Mouse (Mus musculus) spleen, adult 10 weeks (tissue): ENCODE results near the gene Rpgrip1. TPM values are rescaled to one million over a fixed set of nuclear protein-coding genes. Genes with fewer than 3 reads are reported as not detected.

Experiments
- polyA plus RNA-seq: library from polyadenylated mRNA; stranded (reverse); fragments of 350-450 nt; fragmentation: Illumina TruSeq; extraction: RNeasy Lipid Tissue Mini Kit (QIAGEN cat#74804); gene quantifications from one replicate; pipeline ENCODE4 v1.2.3, GENCODE M21; 2015; ENCODE audit warnings: low replicate concordance; ENCODE audit not compliant: insufficient read depth

Gene Rpgrip1
- 44.6 TPM for polyA plus RNA-seq

GRCm38 (mm10) chr14:52110346-52110745 is at the start of gene Rpgrip1:
Gene Rpgrip1, plus strand, starts transcription at chr14:52110704.

DNA sequence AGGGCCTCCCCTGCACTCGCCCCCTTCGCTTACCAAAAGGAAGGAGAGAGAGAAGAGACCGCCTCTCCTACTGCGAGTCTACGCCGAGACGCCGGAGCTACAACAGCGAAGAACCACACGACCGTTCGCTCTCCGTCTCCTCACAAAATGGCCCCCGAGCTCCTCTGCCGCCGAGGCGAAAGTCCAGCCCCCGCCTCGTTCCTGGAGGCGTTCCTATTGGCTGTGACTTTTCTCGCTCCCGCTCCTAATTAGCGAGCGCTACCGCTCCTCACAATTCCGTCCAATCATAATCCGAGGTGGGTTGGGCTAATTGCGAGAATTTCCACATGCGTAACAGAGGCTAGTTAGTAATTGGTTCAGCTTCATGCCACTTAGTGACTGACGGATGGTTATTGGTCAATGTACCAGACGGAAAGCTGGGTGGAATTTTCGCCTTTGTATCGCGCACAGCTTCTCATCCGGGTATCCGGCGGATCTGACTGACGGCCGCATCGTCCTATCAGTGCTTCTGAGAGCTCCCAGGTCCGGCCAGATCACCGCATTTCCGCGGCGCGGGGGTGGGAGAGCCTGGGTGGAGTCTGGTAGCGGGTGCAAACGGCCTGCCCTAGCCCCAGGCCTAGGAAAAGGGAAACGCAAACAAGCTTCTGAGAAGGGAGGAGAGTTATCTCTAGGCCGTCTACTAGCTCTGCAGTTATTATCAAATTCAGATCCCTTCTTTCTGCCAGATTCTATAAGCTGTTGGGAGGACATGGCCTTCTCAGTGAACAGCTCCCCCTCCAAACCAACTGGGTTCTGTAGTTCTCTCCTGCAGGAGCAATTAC is 6.4 kb upstream of the Rpgrip1 start, which contains the start of gene Hnrnpc:
Gene Hnrnpc (minus strand): TSS at position 173 of the 821 bp plus-strand sequence.

DNA sequence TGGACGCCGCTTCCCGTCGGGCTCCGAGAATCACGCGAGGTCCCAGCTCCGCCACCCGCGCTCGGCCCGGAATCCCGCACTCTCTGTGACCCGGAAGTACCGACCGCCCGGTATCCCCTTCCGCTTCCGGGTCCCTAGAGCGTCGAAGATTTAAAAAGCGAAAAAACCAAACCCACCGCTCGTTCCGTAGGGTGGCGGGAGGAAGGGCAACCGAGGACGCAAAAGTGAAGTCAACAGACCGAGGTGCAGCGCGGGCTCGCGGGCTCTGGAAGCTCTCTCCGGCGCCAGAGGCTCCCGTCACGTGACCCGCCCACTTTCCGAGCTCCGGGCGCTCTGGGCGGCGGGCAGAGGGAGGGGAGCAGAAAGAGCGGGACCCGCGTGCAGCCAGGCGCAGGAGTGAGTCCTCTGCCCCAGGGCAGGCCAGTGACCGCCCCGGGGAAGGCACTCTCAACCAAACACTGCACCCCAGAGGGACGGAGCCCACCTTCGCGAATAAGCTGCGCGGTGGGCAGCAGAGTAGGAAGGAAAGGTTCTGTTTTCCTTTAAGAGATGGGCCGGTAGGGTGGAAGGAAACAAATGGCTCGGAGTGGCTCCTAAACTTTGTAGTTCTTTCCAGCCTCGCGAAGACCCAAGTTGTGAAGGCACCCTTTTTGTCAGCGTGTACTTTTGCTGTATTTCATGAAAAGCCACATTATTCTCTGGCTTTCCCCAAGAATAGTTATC is 86.8 kb downstream of the Rpgrip1 start, which contains the start of gene Supt16:
Gene Supt16 (minus strand): TSS at position 261 of the 723 bp plus-strand sequence.

Other genes starting within 250 kb of the Rpgrip1 start
- gene Mettl17, start 225.9 kb upstream of the Rpgrip1 start, polyA plus RNA-seq, result 32.9 TPM
- gene Slc39a2, start 217.8 kb upstream of the Rpgrip1 start, polyA plus RNA-seq, result 1.8 TPM
- 27.2 TPM for gene Ndrg2, start 196.5 kb upstream of the Rpgrip1 start, polyA plus RNA-seq
- gene Tppp2, start 192.3 kb upstream of the Rpgrip1 start, polyA plus RNA-seq, result not detected
- gene Rnase13, start 187.9 kb upstream of the Rpgrip1 start, polyA plus RNA-seq, result not detected
- gene Arhgef40, start 126.0 kb upstream of the Rpgrip1 start, polyA plus RNA-seq, result 11.0 TPM
- not detected for gene Tmem253, start 95.0 kb upstream of the Rpgrip1 start, polyA plus RNA-seq
- gene Zfp219, start 90.0 kb upstream of the Rpgrip1 start, polyA plus RNA-seq, result 3.4 TPM
- not detected for gene Olfr221, start 68.2 kb upstream of the Rpgrip1 start, polyA plus RNA-seq
- 497 TPM for gene Hnrnpc, start 6.7 kb upstream of the Rpgrip1 start, polyA plus RNA-seq
- 85.9 TPM for gene Supt16, start 86.7 kb downstream of the Rpgrip1 start, polyA plus RNA-seq
- gene Chd8, start 147.1 kb downstream of the Rpgrip1 start, polyA plus RNA-seq, result 138 TPM
- 54.8 TPM for gene Tox4, start 168.4 kb downstream of the Rpgrip1 start, polyA plus RNA-seq
- gene Rab2b, start 168.8 kb downstream of the Rpgrip1 start, polyA plus RNA-seq, result 21.4 TPM
- 104 TPM for gene Mettl3, start 194.4 kb downstream of the Rpgrip1 start, polyA plus RNA-seq
- 5.9 TPM for gene Sall2, start 218.1 kb downstream of the Rpgrip1 start, polyA plus RNA-seq
- not detected for gene Olfr1513, start 245.7 kb downstream of the Rpgrip1 start, polyA plus RNA-seq